Mouse (Mus musculus) kidney, postnatal 0 days (tissue): ENCODE measurements around the gene Phyhipl. TPM values are rescaled to one million over a fixed set of nuclear protein-coding genes. Genes with fewer than 3 reads are reported as not detected.

Experiments
- ATAC-seq: fragments of 200-750 bp; cut with Nextera tagmentation; replicated peaks from 2 replicates; pipeline ENCODE4 v1.8.0; 2017; ENCODE audit warnings: low read depth, moderate number of reproducible peaks, moderate TSS enrichment, moderate library complexity; ENCODE audit not compliant: low FRiP score
- DNase-seq: peaks from one replicate; pipeline ENCODE4 v3.0.0-alpha.2; 2016; ENCODE audit warnings: low spot score
- H3K27ac ChIP-seq: fragments of 300-500 bp; sonication (generic); 2 replicates; pipeline ENCODE4 v1.5.1; 2014; ENCODE audit warnings: mild to moderate bottlenecking
- H3K27me3 ChIP-seq: fragments of 300-500 bp; sonication (generic); 2 replicates; pipeline ENCODE4 v1.6.1; 2014; ENCODE audit warnings: low read length, mixed read lengths; ENCODE audit not compliant: insufficient read depth
- H3K36me3 ChIP-seq: fragments of 300-500 bp; sonication (generic); 2 replicates; pipeline ENCODE4 v1.6.1; 2014; ENCODE audit warnings: low read length, mixed read lengths; ENCODE audit not compliant: insufficient read depth
- H3K4me1 ChIP-seq: fragments of 300-500 bp; sonication (generic); replicated peaks from 2 replicates; pipeline ENCODE4 v1.6.1; 2014; ENCODE audit warnings: antibody characterized with exemption, low read length, mixed read lengths; ENCODE audit not compliant: insufficient read depth
- H3K4me2 ChIP-seq: fragments of 300-500 bp; sonication (generic); 2 replicates; pipeline ENCODE4 v1.6.1; 2014; ENCODE audit warnings: mild to moderate bottlenecking, low read length, moderate library complexity, mixed read lengths
- H3K4me3 ChIP-seq: fragments of 300-500 bp; sonication (generic); replicated peaks from 2 replicates; pipeline ENCODE4 v1.5.1; 2014; ENCODE audit warnings: low read depth, low read length
- H3K9ac ChIP-seq: fragments of 300-500 bp; sonication (generic); 2 replicates; pipeline ENCODE4 v1.6.1; 2014; ENCODE audit warnings: low read depth, low read length
- H3K9me3 ChIP-seq: fragments of 300-500 bp; sonication (generic); replicated peaks from 2 replicates; pipeline ENCODE4 v1.6.1; 2016; ENCODE audit warnings: low read length, inconsistent platforms, mixed read lengths
- CTCF ChIP-seq: IDR thresholded peaks from 2 replicates; pipeline ENCODE4 v1.5.1; 2016; ENCODE audit warnings: antibody characterized with exemption, low read depth, mild to moderate bottlenecking, moderate library complexity
- WGBS: fragments of 180-500 bp; shearing (Covaris S2); extraction: QIAGEN DNeasy Blood & Tissue Kit; methylation state at CpG from one replicate; pipeline ENCODE4 v1.1.7; 2014; 5-methylcytosine and 5-hydroxymethylcytosine counted together
- polyA plus RNA-seq: library from polyadenylated mRNA; unstranded; fragments of >200 nt; fragmentation: Nextera tagmentation; extraction: Ambion mirVana; gene quantifications from 2 replicates; pipeline ENCODE4 v1.2.1, GENCODE M21; 2015

The Phyhipl gene
- polyA plus RNA-seq, 1 experiment from 2014 or later = 35.0 TPM

DNA sequence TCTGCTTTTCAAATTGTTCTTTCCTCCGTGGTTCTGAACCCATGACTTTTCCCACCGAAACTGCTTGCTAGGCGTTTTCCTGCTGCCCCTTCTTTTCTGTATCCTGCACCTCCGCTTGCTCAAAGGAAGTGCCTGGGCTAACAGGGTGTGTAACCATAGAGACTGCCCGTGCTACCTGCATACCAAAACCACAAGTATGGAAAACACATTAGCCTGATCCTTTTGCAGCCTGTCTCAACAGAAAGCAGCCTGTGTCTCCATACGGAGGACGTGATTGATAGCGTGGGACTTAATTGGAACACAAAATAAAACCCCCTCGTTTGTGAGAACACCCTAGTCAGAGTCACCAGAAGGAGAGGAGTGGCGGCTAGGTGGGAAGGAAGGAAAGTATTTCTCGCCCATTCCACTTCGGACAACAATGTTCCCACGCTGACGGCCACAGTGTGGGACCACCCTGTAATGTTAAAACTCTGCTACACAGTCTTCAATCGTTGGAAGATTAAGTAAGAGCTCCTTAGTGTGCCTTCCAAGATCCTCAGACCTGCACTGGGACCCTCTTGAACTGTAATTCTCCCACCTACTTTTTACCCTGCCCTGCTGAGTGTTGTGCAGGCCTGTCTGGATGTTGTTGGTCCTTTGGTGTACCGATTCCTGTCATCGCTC lies 15.6 kb downstream of the Phyhipl start:
- TF ChIP-seq CTCF = no peak
- WGBS = 52% methylated on average over 17 of the region's 17 CpGs
- Histone ChIP-seq H3K27me3 (no peaks in the 10 kb centered on the region), H3K36me3 (no peaks in the 10 kb centered on the region), H3K9me3 (no peaks in the 10 kb centered on the region), H3K4me3 (no peak overlapping the region), H3K9ac (no peak overlapping the region), H3K27ac (no peak overlapping the region), H3K4me2 (no peak overlapping the region), H3K4me1 (0 out of 2 replicates have a peak, but pooled peaks cover 2% of the 10 kb centered on the region)
- peak; percentile 14 for DNase-seq
- no peak for ATAC-seq

DNA sequence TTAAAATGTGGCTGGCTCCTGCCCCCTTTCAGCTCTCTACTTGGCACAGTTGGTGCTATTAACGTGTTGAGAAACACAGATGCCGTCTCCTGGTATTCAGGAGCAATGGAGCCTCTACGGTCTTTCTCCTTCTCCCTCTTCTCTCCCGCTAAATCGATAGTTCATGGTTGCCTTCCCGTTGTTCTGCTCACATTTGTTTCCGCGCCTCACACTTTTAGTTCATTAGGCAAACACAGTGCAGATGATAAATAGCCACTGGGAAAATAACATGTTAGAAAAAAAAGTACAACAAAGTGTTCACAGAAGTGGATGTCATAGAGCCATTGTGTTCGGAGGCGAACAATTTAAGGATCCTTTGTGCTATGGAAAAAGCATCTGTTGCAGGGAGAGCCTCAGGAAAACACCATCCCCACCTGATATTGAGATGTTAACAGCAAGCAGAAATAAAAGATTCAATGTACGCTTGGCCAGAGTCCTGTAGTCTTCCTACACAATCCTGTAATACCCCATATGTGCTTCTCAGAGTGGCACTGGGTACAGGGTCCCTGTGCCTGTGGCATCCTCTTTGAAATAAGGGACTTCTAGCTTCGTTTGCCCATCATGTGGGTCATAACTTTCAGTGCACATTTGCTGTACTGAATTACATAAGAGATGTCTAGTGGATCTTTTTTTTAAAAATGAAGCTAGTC lies 18.0 kb downstream of the Phyhipl start:
- TF ChIP-seq CTCF = no peak
- H3K4me3 ChIP-seq = no peak overlapping the region
- H3K27ac ChIP-seq = no peak overlapping the region
- H3K36me3 ChIP-seq = no peaks in the 10 kb centered on the region
- ATAC-seq (no peak), DNase-seq (no peak)
- no peak overlapping the region for H3K9ac ChIP-seq
- no peak overlapping the region for H3K4me2 ChIP-seq
- H3K9me3 ChIP-seq = no peaks in the 10 kb centered on the region
- WGBS = 87% methylated on average over 12 of the region's 12 CpGs
- no peaks in the 10 kb centered on the region for H3K27me3 ChIP-seq
- H3K4me1 ChIP-seq = 0 out of 2 replicates have a peak, but pooled peaks cover 2% of the 10 kb centered on the region

GRCm38 (mm10) chr10:70635261-70635660 lies 20.5 kb downstream of the Phyhipl start:
- no peak overlapping the region for H3K4me3 ChIP-seq
- H3K27ac ChIP-seq = no peak overlapping the region
- no peak overlapping the region for H3K9ac ChIP-seq
- ATAC-seq (no peak), DNase-seq (no peak)
- no peak for TF ChIP-seq CTCF
- no peaks in the 10 kb centered on the region for H3K9me3 ChIP-seq
- H3K27me3 ChIP-seq = no peaks in the 10 kb centered on the region
- no peak overlapping the region for H3K4me2 ChIP-seq
- no peaks in the 10 kb centered on the region for H3K36me3 ChIP-seq
- WGBS = 40% methylated on average over 1 of the region's 1 CpGs
- H3K4me1 ChIP-seq = 0 out of 2 replicates have a peak, but pooled peaks cover 2% of the 10 kb centered on the region

DNA sequence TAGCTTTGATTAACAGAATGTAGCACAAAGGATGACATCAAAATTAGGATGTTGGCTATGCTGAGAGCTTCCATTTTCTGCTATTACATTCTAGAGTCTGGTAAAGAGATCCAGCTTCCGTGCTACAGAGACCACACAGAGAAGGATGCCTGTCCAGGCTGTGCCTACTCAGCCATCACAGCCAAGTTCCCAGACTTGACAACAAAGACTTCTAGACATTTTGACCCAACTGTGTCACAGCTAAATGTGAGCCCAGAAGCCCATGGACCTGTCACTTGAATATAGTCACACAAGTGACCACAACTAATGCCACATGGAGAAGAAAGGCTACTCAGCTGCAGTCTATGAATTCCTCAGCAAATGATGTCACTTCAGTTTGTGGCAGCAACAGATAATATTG lies 24.6 kb downstream of the Phyhipl start:
- Histone ChIP-seq H3K27ac (no peak overlapping the region), H3K4me2 (no peak overlapping the region), H3K9ac (no peak overlapping the region), H3K4me3 (no peak overlapping the region), H3K36me3 (no peaks in the 10 kb centered on the region), H3K27me3 (no peaks in the 10 kb centered on the region), H3K4me1 (0 out of 2 replicates have a peak, but pooled peaks cover 2% of the 10 kb centered on the region), H3K9me3 (no peaks in the 10 kb centered on the region)
- no peak for DNase-seq
- WGBS = 44% methylated on average over 1 of the region's 1 CpGs
- no peak for ATAC-seq
- no peak for TF ChIP-seq CTCF

DNA sequence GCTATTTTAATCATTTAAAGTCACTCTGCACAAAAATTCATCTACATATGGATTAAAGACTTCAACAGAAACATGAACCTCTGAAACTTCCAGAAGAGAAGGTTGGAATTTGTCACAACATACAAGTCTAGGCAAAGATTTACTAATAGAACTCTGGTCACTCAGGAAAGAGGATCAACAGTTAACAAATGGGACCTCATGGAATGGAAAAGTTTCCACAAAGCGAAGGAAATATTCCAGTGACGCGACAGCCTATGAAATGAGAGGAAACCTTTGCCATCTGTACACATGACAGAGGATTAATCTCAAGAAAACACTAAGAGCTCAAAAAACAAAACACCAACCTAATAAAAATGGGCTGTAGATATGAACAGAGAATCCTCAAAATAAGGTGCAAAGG lies 32.3 kb downstream of the Phyhipl start:
- no peak for TF ChIP-seq CTCF
- Histone ChIP-seq H3K9ac (no peak overlapping the region), H3K4me2 (no peak overlapping the region), H3K27me3 (no peaks in the 10 kb centered on the region), H3K36me3 (no peaks in the 10 kb centered on the region), H3K27ac (no peak overlapping the region), H3K4me3 (no peak overlapping the region), H3K9me3 (no peaks in the 10 kb centered on the region), H3K4me1 (no peaks in the 10 kb centered on the region)
- no peak for DNase-seq
- no peak for ATAC-seq
- WGBS = 86% methylated on average over 3 of the region's 3 CpGs

DNA sequence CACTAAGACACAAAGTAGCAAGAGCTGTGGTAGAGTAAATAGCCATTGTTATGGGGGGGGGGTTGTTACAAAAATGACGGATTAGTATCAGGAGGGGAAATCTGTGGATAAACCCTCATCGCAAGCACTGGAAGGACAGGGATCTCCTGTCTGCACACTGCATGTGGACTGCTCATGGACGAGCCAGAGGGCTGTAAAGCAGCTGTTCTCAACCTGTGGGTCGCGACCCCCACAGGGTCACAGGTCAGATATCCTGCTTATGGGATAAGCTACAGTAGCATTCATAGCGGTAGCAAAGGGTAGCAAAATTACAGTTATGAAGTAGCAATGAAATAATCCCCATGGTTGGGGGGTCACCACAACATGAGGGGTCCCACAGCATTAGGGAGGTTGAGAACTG lies 39.4 kb downstream of the Phyhipl start:
- DNase-seq (no peak), ATAC-seq (no peak)
- no peak overlapping the region for H3K4me2 ChIP-seq
- no peaks in the 10 kb centered on the region for H3K27me3 ChIP-seq
- no peak overlapping the region for H3K4me3 ChIP-seq
- no peak overlapping the region for H3K9ac ChIP-seq
- no peak overlapping the region for H3K27ac ChIP-seq
- whole genome bisulfite sequencing = 84% methylated on average over 6 of the region's 6 CpGs
- no peak for TF ChIP-seq CTCF
- H3K4me1 ChIP-seq = no peaks in the 10 kb centered on the region
- no peaks in the 10 kb centered on the region for H3K36me3 ChIP-seq
- no peaks in the 10 kb centered on the region for H3K9me3 ChIP-seq
